Mouse (Mus musculus): ENCODE measurements around the gene 5330417H12Rik.

- TF ChIP-seq CTCF (IDR thresholded peaks at IDR 0.05; ENCODE audit: low read depth, low read length) = no peak
- TF ChIP-seq POLR2A (IDR thresholded peaks at IDR 0.05; ENCODE audit: extremely low read depth, insufficient read depth, low read length) = no peak
Measured at GRCm38 (mm10) chr7:107642586-107643275, 17.8 kb upstream of the 5330417H12Rik start.

All from liver, adult 2 months (tissue).